ENCODE assay signal across 26 mouse cellular contexts in the genomic region with DNA sequence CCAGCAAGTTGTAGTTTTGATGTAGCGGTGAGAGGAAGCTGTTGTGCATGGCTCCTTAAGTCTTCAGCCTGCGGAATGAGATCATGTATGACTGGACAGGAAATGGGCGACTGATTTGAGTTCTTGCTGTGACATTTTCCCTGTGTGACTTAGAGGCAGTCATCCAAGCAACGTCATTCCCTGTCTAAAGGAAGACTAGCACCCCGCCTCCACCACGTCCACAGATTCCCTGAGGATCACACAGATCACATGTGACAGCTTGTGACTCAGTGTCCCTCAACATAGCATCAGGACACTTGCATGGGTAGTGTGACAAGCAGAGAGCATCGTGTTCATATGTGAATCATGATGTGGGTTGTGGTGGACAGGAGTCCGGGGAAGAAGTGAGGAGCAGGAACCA.
DNase-seq lines count a peak whose midpoint lies in the region; ATAC-seq and TF ChIP-seq lines count a peak whose summit lies in the region.
"Had no signal": no experiment of that assay in that cellular context is flagged by ENCODE, and none has a peak within 500 bp of the region (broad histone marks: within the 10 kb centered on the region; RNA-seq: fewer than 3 reads in every experiment).

No protein-coding gene starts in this region.

- no peak for ATAC-seq in heart, embryonic 11.5 days (replicated peaks; ENCODE audit: insufficient number of reproducible peaks, low FRiP score, low TSS enrichment)
- no peak for ATAC-seq in lung, embryonic 14.5 days (ENCODE audit: insufficient read depth)
- no peak for ATAC-seq in heart, embryonic 15.5 days (replicated peaks; ENCODE audit: insufficient number of reproducible peaks, insufficient read depth, low FRiP score, low read depth)
- no peak for ATAC-seq in stomach, postnatal 0 days (ENCODE audit: low FRiP score, low TSS enrichment)
- ATAC-seq: CD4-positive, CD25-positive, alpha-beta regulatory T cell, adult 4 months; forebrain, embryonic 15.5 days; hindbrain, embryonic 16.5 days had no signal

- H3K4me2 ChIP-seq in heart, embryonic 11.5 days: no peak overlapping the region
- H3K4me2 ChIP-seq in lung, embryonic 14.5 days: no peak overlapping the region
- no peak overlapping the region for H3K4me2 ChIP-seq in heart, embryonic 15.5 days
- H3K4me2 ChIP-seq in stomach, postnatal 0 days (replicated peaks; ENCODE audit: low read depth): no peak overlapping the region
- H3K4me2 ChIP-seq: embryonic facial prominence, embryonic 13.5 days; forebrain, embryonic 15.5 days; limb, embryonic 15.5 days; liver, embryonic 13.5 days had no signal

- no peaks in the 10 kb centered on the region for H3K9me3 ChIP-seq in heart, embryonic 11.5 days (replicated peaks; ENCODE audit: control insufficient read depth, low read length)
- H3K9me3 ChIP-seq in lung, embryonic 14.5 days (ENCODE audit: low read depth, low read length): no peaks in the 10 kb centered on the region
- H3K9me3 ChIP-seq in heart, embryonic 15.5 days (replicated peaks): no peaks in the 10 kb centered on the region
- H3K9me3 ChIP-seq in stomach, postnatal 0 days (ENCODE audit: control insufficient read depth, low read length): no peaks in the 10 kb centered on the region
- H3K9me3 ChIP-seq: embryonic facial prominence, embryonic 13.5 days; forebrain, embryonic 10.5 days; forebrain, embryonic 15.5 days; limb, embryonic 10.5 days; limb, embryonic 15.5 days; liver, embryonic 13.5 days had no signal

- TF ChIP-seq EP300 in stomach, postnatal 0 days (optimal IDR thresholded peaks at IDR 0.05): no peak

- no peak for TF ChIP-seq CTCF in lung, embryonic 14.5 days (IDR thresholded peaks at IDR 0.05; ENCODE audit: low read depth)
- no peak for TF ChIP-seq CTCF in stomach, postnatal 0 days (IDR thresholded peaks at IDR 0.05; ENCODE audit: low read depth)

- 64% methylated on average over 8 of the region's 8 CpGs for WGBS in heart, embryonic 11.5 days (ENCODE audit: insufficient replicate concordance)
- 67% methylated on average over 8 of the region's 8 CpGs for WGBS in lung, embryonic 14.5 days
- 72% methylated on average over 8 of the region's 8 CpGs for WGBS in heart, embryonic 15.5 days
- 64% methylated on average over 8 of the region's 8 CpGs for WGBS in stomach, postnatal 0 days

- H3K4me3 ChIP-seq in heart, embryonic 11.5 days (ENCODE audit: low read depth, low read length): no peak overlapping the region
- H3K4me3 ChIP-seq in lung, embryonic 14.5 days (ENCODE audit: low read depth, low read length): no peak overlapping the region
- H3K4me3 ChIP-seq in heart, embryonic 15.5 days: no peak overlapping the region
- no peak overlapping the region for H3K4me3 ChIP-seq in stomach, postnatal 0 days (ENCODE audit: low read depth, low read length)
- H3K4me3 ChIP-seq: embryonic facial prominence, embryonic 13.5 days; forebrain, embryonic 10.5 days; forebrain, embryonic 15.5 days; gastrocnemius, adult 2 months; limb, embryonic 10.5 days; limb, embryonic 15.5 days; liver, embryonic 13.5 days had no signal

- no peaks in the 10 kb centered on the region for H3K36me3 ChIP-seq in heart, embryonic 11.5 days (ENCODE audit: control insufficient read depth, insufficient read depth, low read length)
- no peaks in the 10 kb centered on the region for H3K36me3 ChIP-seq in lung, embryonic 14.5 days (ENCODE audit: insufficient read depth)
- H3K36me3 ChIP-seq in heart, embryonic 15.5 days: no peaks in the 10 kb centered on the region
- no peaks in the 10 kb centered on the region for H3K36me3 ChIP-seq in stomach, postnatal 0 days (ENCODE audit: control insufficient read depth, insufficient read depth, low read length)
- H3K36me3 ChIP-seq: embryonic facial prominence, embryonic 13.5 days; forebrain, embryonic 10.5 days; forebrain, embryonic 15.5 days; limb, embryonic 10.5 days; limb, embryonic 15.5 days; liver, embryonic 13.5 days had no signal

- H3K9ac ChIP-seq in heart, embryonic 11.5 days (ENCODE audit: low read depth, low read length): no peak overlapping the region
- no peak overlapping the region for H3K9ac ChIP-seq in lung, embryonic 14.5 days
- no peak overlapping the region for H3K9ac ChIP-seq in heart, embryonic 15.5 days
- no peak overlapping the region for H3K9ac ChIP-seq in stomach, postnatal 0 days (ENCODE audit: low read length)
- H3K9ac ChIP-seq: embryonic facial prominence, embryonic 13.5 days; forebrain, embryonic 15.5 days; limb, embryonic 15.5 days; liver, embryonic 13.5 days had no signal

- no peak overlapping the region for H3K27ac ChIP-seq in heart, embryonic 11.5 days (ENCODE audit: low read depth, low read length)
- no peak overlapping the region for H3K27ac ChIP-seq in lung, embryonic 14.5 days (ENCODE audit: low read depth)
- 0 out of 2 replicates have a peak overlapping the region, but pooled peaks have one; percentile 25 for H3K27ac ChIP-seq in heart, embryonic 15.5 days
- H3K27ac ChIP-seq in stomach, postnatal 0 days (replicated peaks): no peak overlapping the region
- H3K27ac ChIP-seq: embryonic facial prominence, embryonic 13.5 days; forebrain, embryonic 10.5 days; forebrain, embryonic 15.5 days; gastrocnemius, adult 2 months; limb, embryonic 10.5 days; limb, embryonic 15.5 days; liver, embryonic 13.5 days had no signal

- peak; percentile 45 to 52 for DNase-seq in heart, adult 9 months (ENCODE audit: low spot score in 2 of 2)
- DNase-seq in lung, embryonic 14.5 days: peak; percentile 12
- DNase-seq in lung, postnatal 4 days: no peak
- peak; percentile 51 for DNase-seq in brain, adult 2 months (ENCODE audit: low read depth, low spot score)
- no peak for DNase-seq in stomach, postnatal 0 days (ENCODE audit: low spot score)
- DNase-seq in right cerebral cortex, adult 2 months (ENCODE audit: low spot score in 2 of 2): no peak
- DNase-seq: adrenal gland, postnatal 14 days; cerebellum, adult 11-12 months; cerebellum, adult 9-11 months; gastrocnemius, adult 2 months; gastrocnemius, postnatal 36 days; kidney, adult 9 months; kidney, postnatal 4 days; liver, embryonic 13.5 days; lung, adult 18-20 months; midbrain, embryonic 14.5 days; right cerebral cortex, postnatal 14 days had no signal

- peaks cover 6% of the 10 kb centered on the region for H3K4me1 ChIP-seq in heart, embryonic 11.5 days (ENCODE audit: control insufficient read depth, insufficient read depth, low read length)
- peaks cover 7% of the 10 kb centered on the region; the same call in 1 of the 2 replicates for H3K4me1 ChIP-seq in lung, embryonic 14.5 days (ENCODE audit: insufficient read depth)
- peaks cover 7% of the 10 kb centered on the region for H3K4me1 ChIP-seq in heart, embryonic 15.5 days (replicated peaks)
- no peaks in the 10 kb centered on the region for H3K4me1 ChIP-seq in stomach, postnatal 0 days (replicated peaks; ENCODE audit: control insufficient read depth, insufficient read depth)
- H3K4me1 ChIP-seq: embryonic facial prominence, embryonic 13.5 days; liver, embryonic 13.5 days had no signal

- H3K27me3 ChIP-seq in heart, embryonic 11.5 days (ENCODE audit: control insufficient read depth, insufficient read depth, low read length): no peaks in the 10 kb centered on the region
- no peaks in the 10 kb centered on the region for H3K27me3 ChIP-seq in lung, embryonic 14.5 days (ENCODE audit: insufficient read depth, low read length)
- H3K27me3 ChIP-seq in heart, embryonic 15.5 days: 0 out of 2 replicates have a peak, but pooled peaks cover 5% of the 10 kb centered on the region
- H3K27me3 ChIP-seq in stomach, postnatal 0 days (ENCODE audit: control insufficient read depth, insufficient read depth, low read length): no peaks in the 10 kb centered on the region
- H3K27me3 ChIP-seq: embryonic facial prominence, embryonic 13.5 days; forebrain, embryonic 15.5 days; limb, embryonic 15.5 days; liver, embryonic 13.5 days had no signal

Comparison
In these comparisons a context has a peak if more than half of its experiments do, and no peak if none do; other contexts are left out.
1. DNase-seq: peak in heart, adult 9 months (2 of 2), lung, embryonic 14.5 days (single experiment) and brain, adult 2 months (single experiment); none in lung, postnatal 4 days (0 of 2), stomach, postnatal 0 days (single experiment) and right cerebral cortex, adult 2 months (0 of 2).